Mouse (Mus musculus): ENCODE measurements at regions not wholly inside any gene's neighbourhood (a gene's known extent, or its start where the extent isn't known, plus 50 kb on each side); places are given as distances from the start of the nearest gene placed in this dataset.

- TF ChIP-seq POLR2A (IDR thresholded peaks at IDR 0.05; ENCODE audit: borderline replicate concordance, insufficient read depth, low read length) (no peak), CTCF (IDR thresholded peaks at IDR 0.05; ENCODE audit: borderline replicate concordance, insufficient read depth, low read depth, low read length) (no peak)
Observed at GRCm38 (mm10) chr5:111648481-111648880, 85.2 kb upstream of the Gm26897 start.
